Mouse (Mus musculus) kidney, adult 18-20 months (tissue): ENCODE results near the gene Adam15.
A peak's percentile ranks its signal among the peaks of the same experiment; 100 is the strongest.

Source experiments
- DNase-seq: peaks from one replicate; pipeline ENCODE4 v3.0.0; 2021

The Adam15 gene

GRCm38 (mm10) chr3:89349869-89350501 lies at the start of gene Adam15:
Gene Adam15, minus strand, starts transcription at chr3:89349996.
- DNase-seq, result peak; percentile 94

- DNase-seq, result no peak
Measured at GRCm38 (mm10) chr3:89396654-89397005, 46.8 kb upstream of the Adam15 start.

- DNase-seq, result peak; percentile 84
Measured at GRCm38 (mm10) chr3:89395806-89396653, 46.2 kb upstream of the Adam15 start.

- peak; percentile 35 for DNase-seq
Measured at GRCm38 (mm10) chr3:89395419-89395805, 45.6 kb upstream of the Adam15 start.

GRCm38 (mm10) chr3:89394894-89395256 lies 45.1 kb upstream of the Adam15 start:
- DNase-seq, result peak; percentile 91

GRCm38 (mm10) chr3:89394006-89394893 lies 44.5 kb upstream of the Adam15 start, which contains the start of gene Zbtb7b:
Gene Zbtb7b, minus strand, starts transcription at chr3:89394776.
- peak; percentile 90 for DNase-seq

GRCm38 (mm10) chr3:89393605-89394004 lies 43.8 kb upstream of the Adam15 start:
- peak; percentile 99 for DNase-seq

- peak; percentile 61 for DNase-seq
Measured at GRCm38 (mm10) chr3:89392871-89393311, 43.1 kb upstream of the Adam15 start.

- peak; percentile 82 for DNase-seq
Measured at GRCm38 (mm10) chr3:89391663-89392511, 42.1 kb upstream of the Adam15 start.

GRCm38 (mm10) chr3:89390699-89391662 lies 41.2 kb upstream of the Adam15 start:
- peak; percentile 47 for DNase-seq

- DNase-seq, result peak; percentile 49
Measured at GRCm38 (mm10) chr3:89390111-89390515, 40.3 kb upstream of the Adam15 start.

GRCm38 (mm10) chr3:89388901-89389740 lies 39.3 kb upstream of the Adam15 start:
- DNase-seq, result no peak

GRCm38 (mm10) chr3:89388134-89388881 lies 38.5 kb upstream of the Adam15 start:
- DNase-seq, result peak; percentile 60

- no peak for DNase-seq
Measured at GRCm38 (mm10) chr3:89387632-89388031, 37.8 kb upstream of the Adam15 start.

GRCm38 (mm10) chr3:89386438-89387420 lies 36.9 kb upstream of the Adam15 start:
- no peak for DNase-seq

GRCm38 (mm10) chr3:89385451-89385850 lies 35.7 kb upstream of the Adam15 start:
- no peak for DNase-seq

GRCm38 (mm10) chr3:89384331-89385076 lies 34.7 kb upstream of the Adam15 start:
- DNase-seq, result no peak
